Mouse (Mus musculus) heart, embryonic 14.5 days (tissue): ENCODE results near the gene Cltb. TPM values are rescaled to one million over a fixed set of nuclear protein-coding genes. Genes with fewer than 3 reads are reported as not detected.
A peak's percentile ranks its signal among the peaks of the same experiment; 100 is the strongest.
"Not testable (repeated sequence)": the region's sequence is repeated elsewhere in the genome, so short reads cannot be mapped to it uniquely, and the experiment has no call there.

Source experiments
- ATAC-seq: fragments of 200-750 bp; cut with Nextera tagmentation; 2 replicates; pipeline ENCODE4 v1.8.0; 2017; ENCODE audit warnings: low read depth, moderate TSS enrichment; ENCODE audit not compliant: insufficient number of reproducible peaks, insufficient read depth, low FRiP score
- H3K27ac ChIP-seq, 2 experiments: fragments of 200-500 bp in 1 of 2; fragments of 300-500 bp in 1 of 2; sonication (generic) in 1 of 2; replicated peaks in 1 of 2; 2 replicates each; pipeline ENCODE4 v1.5.1; 2012 to 2014; ENCODE audit warnings: low read depth in 2 of 2, low read length in 2 of 2, control low read depth in 1 of 2, mild to moderate bottlenecking in 1 of 2, mixed read lengths in 1 of 2; ENCODE audit not compliant: control insufficient read depth in 1 of 2, insufficient read depth in 1 of 2
- H3K27me3 ChIP-seq: fragments of 300-500 bp; sonication (generic); 2 replicates; pipeline ENCODE4 v1.6.1; 2014; ENCODE audit warnings: mild to moderate bottlenecking, low read length, control low read depth; ENCODE audit not compliant: control insufficient read depth, insufficient read depth
- H3K36me3 ChIP-seq: fragments of 300-500 bp; sonication (generic); 2 replicates; pipeline ENCODE4 v1.6.1; 2014; ENCODE audit warnings: mild to moderate bottlenecking, control low read depth, low read length, mixed read lengths; ENCODE audit not compliant: control insufficient read depth, insufficient read depth
- H3K4me1 ChIP-seq, 2 experiments: fragments of 200-500 bp in 1 of 2; fragments of 300-500 bp in 1 of 2; sonication (generic) in 1 of 2; 2 replicates each; pipeline ENCODE4 v1.6.1; 2012 to 2014; ENCODE audit warnings: low read length in 2 of 2, control low read depth in 1 of 2, mixed read lengths in 1 of 2; ENCODE audit not compliant: control insufficient read depth in 2 of 2, insufficient read depth in 2 of 2
- H3K4me2 ChIP-seq: fragments of 300-500 bp; sonication (generic); 2 replicates; pipeline ENCODE4 v1.6.1; 2014; ENCODE audit warnings: mild to moderate bottlenecking, low read length
- H3K4me3 ChIP-seq, 2 experiments: fragments of 200-500 bp in 1 of 2; fragments of 300-500 bp in 1 of 2; sonication (generic) in 1 of 2; 2 replicates each; pipeline ENCODE4 v1.5.1; 2012 to 2014; ENCODE audit warnings: low read length in 2 of 2, mild to moderate bottlenecking in 2 of 2, control low read depth in 1 of 2, low read depth in 1 of 2, moderate library complexity in 1 of 2; ENCODE audit not compliant: control insufficient read depth in 1 of 2, insufficient read depth in 1 of 2
- H3K9ac ChIP-seq: fragments of 300-500 bp; sonication (generic); 2 replicates; pipeline ENCODE4 v1.6.1; 2014; ENCODE audit warnings: mild to moderate bottlenecking, low read length
- H3K9me3 ChIP-seq: fragments of 300-500 bp; sonication (generic); 2 replicates; pipeline ENCODE4 v1.6.1; 2016; ENCODE audit warnings: low read length, control low read depth; ENCODE audit not compliant: control insufficient read depth
- WGBS: fragments of 180-500 bp; shearing (Covaris S2); extraction: QIAGEN DNeasy Blood & Tissue Kit; methylation state at CpG from one replicate; pipeline ENCODE4 v1.1.7; 2014; 5-methylcytosine and 5-hydroxymethylcytosine counted together
- polyA plus RNA-seq: library from polyadenylated mRNA; unstranded; fragments of >200 nt; fragmentation: Nextera tagmentation; extraction: Ambion mirVana; gene quantifications from 2 replicates; pipeline ENCODE4 v1.2.1, GENCODE M21; 2014

Gene Cltb
- polyA plus RNA-seq, 1 experiment from 2014 or later, result 45.0 TPM

GRCm38 (mm10) chr13:54621155-54621932 lies 10.2 kb upstream of the Cltb start, which contains the start of gene Faf2:
Gene Faf2 (plus strand): TSS chr13:54621784.
- 8% methylated on average over 44 of the region's 44 CpGs for WGBS
- Histone ChIP-seq H3K4me3 (peak within 1 kb of the TSS; percentile 77 to 83), H3K4me2 (peak within 1 kb of the TSS; percentile 90), H3K27ac (peak within 1 kb of the TSS; percentile 75 to 83), H3K27me3 (no peaks in the 10 kb centered on the region), H3K9me3 (no peaks in the 10 kb centered on the region), H3K4me1 (peaks cover 0 to 12% of the 10 kb centered on the region in 2 experiments; a peak in 1 of 4 replicates), H3K36me3 (0 out of 2 replicates have a peak, but pooled peaks cover 3% of the 10 kb centered on the region), H3K9ac (peak within 1 kb of the TSS; percentile 97)
- ATAC-seq, result peak; percentile 94

GRCm38 (mm10) chr13:54616998-54617397 lies 5.9 kb upstream of the Cltb start:
- WGBS, result 59% methylated on average over 6 of the region's 6 CpGs

GRCm38 (mm10) chr13:54616307-54616706 lies 5.2 kb upstream of the Cltb start:
- Histone ChIP-seq H3K4me2 (no peak overlapping the region), H3K9me3 (no peaks in the 10 kb centered on the region), H3K4me1 (peaks cover 2% of the 10 kb centered on the region in 2 experiments; a peak in 1 of 4 replicates), H3K4me3 (no peak overlapping the region), H3K9ac (no peak overlapping the region), H3K27ac (no peak overlapping the region), H3K36me3 (no peaks in the 10 kb centered on the region), H3K27me3 (no peaks in the 10 kb centered on the region)
- WGBS, result 71% methylated on average over 8 of the region's 8 CpGs
- ATAC-seq, result no peak

More at GRCm38 (mm10) chr13:54616998-54617397, 5.9 kb upstream of the Cltb start:
- no peaks in the 10 kb centered on the region for H3K27me3 ChIP-seq
- no peaks in the 10 kb centered on the region for H3K9me3 ChIP-seq
- no peak for ATAC-seq
- no peak overlapping the region for H3K9ac ChIP-seq
- no peak overlapping the region for H3K27ac ChIP-seq
- no peak overlapping the region for H3K4me3 ChIP-seq
- H3K36me3 ChIP-seq, result no peaks in the 10 kb centered on the region
- H3K4me1 ChIP-seq, result 0 out of 4 replicates have a peak, but pooled peaks cover 0 to 3% of the 10 kb centered on the region in 2 experiments
- H3K4me2 ChIP-seq, result no peak overlapping the region

- H3K4me1 ChIP-seq, result peaks cover 8 to 21% of the 10 kb centered on the region in 2 experiments
- WGBS, result 82% methylated on average over 8 of the region's 8 CpGs
- H3K36me3 ChIP-seq, H3K9ac ChIP-seq, H3K4me2 ChIP-seq, H3K4me3 ChIP-seq, H3K27ac ChIP-seq, H3K27me3 ChIP-seq, H3K9me3 ChIP-seq, ATAC-seq: not testable (repeated sequence)
Observed at GRCm38 (mm10) chr13:54613141-54613540, 2.0 kb upstream of the Cltb start.

- no peak for ATAC-seq
- Histone ChIP-seq H3K27ac (peak overlapping the region; percentile 3 to 6; a peak in 1 of 4 replicates), H3K4me2 (peak overlapping the region; percentile 90), H3K9ac (peak overlapping the region; percentile 82), H3K27me3 (no peaks in the 10 kb centered on the region), H3K36me3 (peaks cover 3% of the 10 kb centered on the region; the same call in 1 of the 2 replicates), H3K9me3 (no peaks in the 10 kb centered on the region), H3K4me1 (peaks cover 8 to 21% of the 10 kb centered on the region in 2 experiments), H3K4me3 (peak overlapping the region; percentile 67 to 68)
- WGBS, result 15% methylated on average over 13 of the region's 13 CpGs
Observed at GRCm38 (mm10) chr13:54610613-54610971, 552 bp downstream of the Cltb start.

GRCm38 (mm10) chr13:54609301-54609700 lies 1.8 kb downstream of the Cltb start:
- Histone ChIP-seq H3K36me3 (peaks cover 9% of the 10 kb centered on the region; the same call in 1 of the 2 replicates), H3K4me2 (peak overlapping the region; percentile 21; the same call in 1 of the 2 replicates), H3K9ac (peak overlapping the region; percentile 16; the same call in 1 of the 2 replicates), H3K4me3 (no peak overlapping the region), H3K9me3 (no peaks in the 10 kb centered on the region), H3K27me3 (no peaks in the 10 kb centered on the region), H3K27ac (0 out of 4 replicates have a peak overlapping the region, but pooled peaks of 1 of the 2 experiments have one; percentile 34), H3K4me1 (peaks cover 8 to 21% of the 10 kb centered on the region in 2 experiments)
- no peak for ATAC-seq
- WGBS, result 11% methylated on average over 1 of the region's 1 CpGs

GRCm38 (mm10) chr13:54608666-54609065 lies 2.5 kb downstream of the Cltb start:
- WGBS, result 23% methylated on average over 8 of the region's 8 CpGs
- 0 out of 2 replicates have a peak overlapping the region, but pooled peaks have one; percentile 7 for H3K9ac ChIP-seq
- H3K27ac ChIP-seq, result no peak overlapping the region

More at GRCm38 (mm10) chr13:54608666-54609065, 2.5 kb downstream of the Cltb start:
- H3K4me3 ChIP-seq, result no peak overlapping the region
- no peaks in the 10 kb centered on the region for H3K9me3 ChIP-seq
- H3K36me3 ChIP-seq, result peaks cover 9% of the 10 kb centered on the region; the same call in 1 of the 2 replicates
- no peak for ATAC-seq
- peak overlapping the region; percentile 21 for H3K4me2 ChIP-seq
- no peaks in the 10 kb centered on the region for H3K27me3 ChIP-seq
- H3K4me1 ChIP-seq, result peaks cover 8 to 21% of the 10 kb centered on the region in 2 experiments
